Mouse (Mus musculus): ENCODE results near the gene Epas1.

Gene Epas1

DNA sequence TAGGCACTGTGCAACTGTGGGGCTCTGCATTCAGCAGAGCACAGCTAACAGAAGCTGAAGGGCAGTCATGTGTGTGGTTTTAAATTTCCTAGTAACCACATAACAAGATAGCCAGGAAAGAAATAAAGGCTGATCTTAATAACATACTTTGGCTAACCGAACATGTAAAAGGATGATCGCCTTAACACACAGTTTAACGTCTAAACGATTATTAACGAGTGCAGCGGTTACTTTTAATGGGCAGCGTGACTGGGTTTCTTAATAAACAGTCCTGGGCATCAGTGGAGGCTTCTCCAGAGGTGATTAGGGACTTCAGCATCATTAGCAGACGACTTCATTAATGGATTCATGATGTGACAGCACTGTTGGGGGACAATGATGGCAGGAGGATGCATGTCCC is 117.1 kb downstream of the Epas1 start:
- H3K36me3 ChIP-seq (ENCODE audit: control insufficient read depth, insufficient read depth, low read length, poor library complexity, severe bottlenecking) = no peaks in the 10 kb centered on the region
- no peaks in the 10 kb centered on the region for H3K27me3 ChIP-seq (ENCODE audit: control insufficient read depth, insufficient read depth, low read length, poor library complexity, severe bottlenecking)
- DNase-seq (ENCODE audit: low read depth, low spot score) = no peak

DNA sequence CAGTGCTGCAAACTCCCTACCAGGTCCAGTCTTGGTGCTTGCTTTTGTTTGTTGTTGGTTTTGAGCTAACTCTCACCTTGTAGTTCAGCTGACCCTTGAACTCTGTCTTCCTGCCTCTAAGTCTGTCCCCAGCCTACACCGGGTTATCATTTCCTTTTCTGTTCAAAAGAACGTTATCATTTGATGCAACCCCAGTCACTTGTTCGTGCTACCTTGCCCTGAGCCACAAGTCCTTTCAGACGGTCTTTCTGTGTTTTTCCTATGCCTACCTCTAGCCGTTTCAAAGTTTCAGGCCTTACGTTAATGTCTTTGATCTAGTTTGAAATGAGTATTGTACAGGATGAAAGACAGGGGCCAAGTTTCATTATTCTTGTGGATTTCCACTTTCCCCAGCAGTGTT is 119.1 kb downstream of the Epas1 start:
- no peak for DNase-seq (ENCODE audit: low read depth, low spot score)
- Histone ChIP-seq H3K36me3 (ENCODE audit: control insufficient read depth, insufficient read depth, low read length, poor library complexity, severe bottlenecking) (no peaks in the 10 kb centered on the region), H3K27me3 (ENCODE audit: control insufficient read depth, insufficient read depth, low read length, poor library complexity, severe bottlenecking) (no peaks in the 10 kb centered on the region)

GRCm38 (mm10) chr17:86876940-86877339 is 123.4 kb downstream of the Epas1 start:
- Histone ChIP-seq H3K27me3 (ENCODE audit: control insufficient read depth, insufficient read depth, low read length, poor library complexity, severe bottlenecking) (no peaks in the 10 kb centered on the region), H3K36me3 (ENCODE audit: control insufficient read depth, insufficient read depth, low read length, poor library complexity, severe bottlenecking) (no peaks in the 10 kb centered on the region)
- no peak for DNase-seq (ENCODE audit: low read depth, low spot score)

GRCm38 (mm10) chr17:86877747-86878146 is 124.2 kb downstream of the Epas1 start:
- Histone ChIP-seq H3K36me3 (ENCODE audit: control insufficient read depth, insufficient read depth, low read length, poor library complexity, severe bottlenecking) (no peaks in the 10 kb centered on the region), H3K27me3 (ENCODE audit: control insufficient read depth, insufficient read depth, low read length, poor library complexity, severe bottlenecking) (no peaks in the 10 kb centered on the region)
- DNase-seq (ENCODE audit: low read depth, low spot score) = no peak

DNA sequence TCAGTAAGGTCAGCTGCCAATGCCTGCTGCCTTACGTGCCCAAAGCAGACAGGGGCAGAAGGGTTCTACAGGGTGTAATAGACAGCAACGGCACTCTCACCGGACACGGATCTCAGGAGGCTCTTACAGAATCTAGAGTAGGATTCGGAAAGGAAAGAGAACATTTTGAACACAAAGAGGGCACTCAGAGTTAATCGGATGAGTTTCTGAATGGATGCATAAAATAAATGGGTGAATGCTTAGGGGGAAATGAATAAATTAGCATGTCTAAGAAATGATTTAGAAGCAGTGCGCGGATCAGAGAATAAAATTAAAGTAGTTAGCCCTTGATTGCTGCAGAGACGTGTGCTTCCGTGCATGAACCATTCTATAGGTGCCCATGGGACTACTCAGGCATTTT is 126.6 kb downstream of the Epas1 start:
- Histone ChIP-seq H3K36me3 (ENCODE audit: control insufficient read depth, insufficient read depth, low read length, poor library complexity, severe bottlenecking) (no peaks in the 10 kb centered on the region), H3K27me3 (ENCODE audit: control insufficient read depth, insufficient read depth, low read length, poor library complexity, severe bottlenecking) (no peaks in the 10 kb centered on the region)
- DNase-seq (ENCODE audit: low read depth, low spot score) = no peak

- Histone ChIP-seq H3K27me3 (ENCODE audit: control insufficient read depth, insufficient read depth, low read length, poor library complexity, severe bottlenecking) (no peaks in the 10 kb centered on the region), H3K36me3 (ENCODE audit: control insufficient read depth, insufficient read depth, low read length, poor library complexity, severe bottlenecking) (no peaks in the 10 kb centered on the region)
- DNase-seq (ENCODE audit: low read depth, low spot score) = no peak
These were observed 127.1 kb downstream of the Epas1 start for GRCm38 (mm10) chr17:86880461-86881044.

All from splenic B cell, adult 2 months (primary cell).